Mouse (Mus musculus) inflammation-experienced regulatory T-cells, adult 6 months (primary cell): ENCODE data around the gene Hcn3. TPM values are rescaled to one million over a fixed set of nuclear protein-coding genes. Genes with fewer than 3 reads are reported as not detected.

Source experiments
- ATAC-seq: one replicate; pipeline ENCODE4 v1.8.0; 2017
- polyA plus RNA-seq, 3 experiments: library from polyadenylated mRNA; unstranded; fragments of 100-300 nt; shearing (Covaris generic); gene quantifications; one replicate each; pipeline ENCODE4 v1.2.1; 2017

The Hcn3 gene
- polyA plus RNA-seq, 3 experiments from 2014 or later: 1.3 TPM; not detected in 1

- no peak for ATAC-seq
Observed at GRCm38 (mm10) chr3:89147101-89147978, 12.7 kb downstream of the Hcn3 start.

GRCm38 (mm10) chr3:89145566-89145965, 14.4 kb downstream of the Hcn3 start:
- no peak for ATAC-seq

GRCm38 (mm10) chr3:89144821-89145220, 15.2 kb downstream of the Hcn3 start:
- no peak for ATAC-seq

GRCm38 (mm10) chr3:89136365-89136764, 23.6 kb downstream of the Hcn3 start:
- no peak for ATAC-seq

GRCm38 (mm10) chr3:89135958-89136357, 24.0 kb downstream of the Hcn3 start, which contains the start of gene Pklr:
Gene Pklr (plus strand): TSS chr3:89136142.
- no peak for ATAC-seq

- ATAC-seq: no peak
Observed at GRCm38 (mm10) chr3:89133752-89134151, 26.2 kb downstream of the Hcn3 start.

GRCm38 (mm10) chr3:89133063-89133450, 26.9 kb downstream of the Hcn3 start:
- ATAC-seq: no peak

- peak; percentile 35 for ATAC-seq
Observed at GRCm38 (mm10) chr3:89132285-89133062, 27.5 kb downstream of the Hcn3 start.

- no peak for ATAC-seq
Observed at GRCm38 (mm10) chr3:89131816-89132215, 28.2 kb downstream of the Hcn3 start.

- ATAC-seq: no peak
Observed at GRCm38 (mm10) chr3:89129908-89130307, 30.1 kb downstream of the Hcn3 start.

GRCm38 (mm10) chr3:89125981-89126380, 34.0 kb downstream of the Hcn3 start:
- ATAC-seq: no peak

- ATAC-seq: no peak
Observed at GRCm38 (mm10) chr3:89124241-89124640, 35.8 kb downstream of the Hcn3 start.

- no peak for ATAC-seq
Observed at GRCm38 (mm10) chr3:89123313-89123712, 36.7 kb downstream of the Hcn3 start.

GRCm38 (mm10) chr3:89115522-89115921, 44.5 kb downstream of the Hcn3 start:
- peak; percentile 64 for ATAC-seq

GRCm38 (mm10) chr3:89113058-89113457, 46.9 kb downstream of the Hcn3 start:
- ATAC-seq: no peak

GRCm38 (mm10) chr3:89108146-89108545, 51.9 kb downstream of the Hcn3 start:
- ATAC-seq: no peak

- no peak for ATAC-seq
Observed at GRCm38 (mm10) chr3:89107545-89107944, 52.5 kb downstream of the Hcn3 start.

- ATAC-seq: no peak
Observed at GRCm38 (mm10) chr3:89106881-89107280, 53.1 kb downstream of the Hcn3 start.

GRCm38 (mm10) chr3:89103291-89103595, 56.8 kb downstream of the Hcn3 start:
- no peak for ATAC-seq

GRCm38 (mm10) chr3:89102495-89103290, 57.3 kb downstream of the Hcn3 start:
- no peak for ATAC-seq

GRCm38 (mm10) chr3:89101812-89102494, 58.0 kb downstream of the Hcn3 start, which contains the start of gene Fdps:
Gene Fdps (minus strand): TSS chr3:89101959.
- peak; percentile 100 for ATAC-seq

GRCm38 (mm10) chr3:89101459-89101811, 58.6 kb downstream of the Hcn3 start:
- peak; percentile 7 for ATAC-seq
